Mouse (Mus musculus): ENCODE measurements around the gene Cyfip2. TPM values are rescaled to one million over a fixed set of nuclear protein-coding genes. Genes with fewer than 3 reads are reported as not detected.
"Not testable (repeated sequence)": the region's sequence is repeated elsewhere in the genome, so short reads cannot be mapped to it uniquely, and the experiment has no call there.

Gene Cyfip2
- polyA plus RNA-seq, 1 experiment from 2014 or later, result 4.9 TPM

DNA sequence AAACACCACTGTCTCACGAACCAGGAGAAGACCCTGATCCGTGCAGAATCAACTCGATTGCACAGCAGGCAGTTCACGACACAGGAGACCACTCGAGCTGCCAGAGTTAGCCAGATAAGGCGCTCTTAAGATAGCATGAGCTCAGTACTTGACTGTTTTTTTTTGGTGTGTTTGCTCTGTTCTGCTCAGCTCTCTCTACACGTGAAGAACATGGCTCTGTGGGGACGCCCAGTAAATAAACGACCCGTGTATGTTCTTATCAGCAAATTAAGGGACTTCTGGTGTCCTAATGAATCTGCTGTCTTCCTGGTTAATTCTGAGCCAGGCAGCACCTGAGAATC lies 110.1 kb downstream of the Cyfip2 start:
- ATAC-seq, result no peak
- WGBS (ENCODE audit: insufficient replicate concordance), result 34% methylated on average over 10 of the region's 10 CpGs
- no peak overlapping the region for H3K4me3 ChIP-seq
- H3K4me2 ChIP-seq, result no peak overlapping the region
- H3K9me3 ChIP-seq (replicated peaks), result no peaks in the 10 kb centered on the region
- no peak overlapping the region for H3K9ac ChIP-seq
- H3K27ac ChIP-seq, result no peak overlapping the region
- no peaks in the 10 kb centered on the region for H3K27me3 ChIP-seq (replicated peaks)
- 0 out of 2 replicates have a peak, but pooled peaks cover 4% of the 10 kb centered on the region for H3K4me1 ChIP-seq
- H3K36me3 ChIP-seq, result peaks cover 5% of the 10 kb centered on the region

DNA sequence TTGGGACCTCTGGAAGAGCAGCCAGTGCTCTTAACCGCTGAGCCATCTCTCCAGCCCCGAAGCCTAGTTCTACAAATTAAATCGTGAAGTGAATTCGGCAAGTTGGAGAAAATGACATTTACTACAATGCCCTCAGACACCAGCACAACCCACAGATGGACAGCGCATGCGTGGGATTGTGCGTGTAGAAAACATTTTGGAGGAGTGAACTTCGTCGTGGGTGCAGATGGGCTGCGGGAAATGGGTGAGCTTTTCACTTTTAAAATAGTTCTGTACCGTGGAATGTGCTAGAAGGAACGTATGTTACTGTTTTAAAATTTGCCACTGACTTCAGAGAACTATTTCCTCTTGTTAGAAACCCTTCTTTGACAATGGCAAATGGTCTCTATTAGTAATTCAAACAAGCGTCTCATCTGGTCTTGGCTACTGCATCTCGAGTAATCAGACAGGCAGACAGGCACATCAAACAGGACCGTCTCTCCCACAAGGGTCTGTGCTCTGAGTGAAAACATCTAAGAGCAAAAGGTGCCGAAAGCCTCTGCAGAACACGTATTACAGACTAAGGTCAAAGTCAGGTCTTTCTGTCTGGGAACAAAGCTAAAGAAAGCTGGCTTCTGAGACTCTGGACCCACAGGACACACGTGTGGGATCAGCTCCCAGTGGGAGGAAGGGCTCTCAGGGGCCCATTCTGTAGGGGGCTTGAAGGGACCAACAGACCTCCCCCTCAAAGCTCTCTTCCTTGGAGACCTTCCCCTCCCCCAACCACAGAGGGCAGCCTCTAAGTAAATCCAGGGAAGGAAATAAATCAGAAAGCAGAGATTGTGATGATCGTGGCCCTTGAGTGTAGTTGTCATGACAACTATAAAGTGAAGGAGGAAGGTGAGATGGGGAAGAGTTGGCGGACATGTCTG lies 110.8 kb downstream of the Cyfip2 start:
- Histone ChIP-seq H3K4me3 (no peak overlapping the region), H3K4me2 (no peak overlapping the region), H3K27me3 (replicated peaks) (no peaks in the 10 kb centered on the region), H3K9ac (no peak overlapping the region), H3K9me3 (replicated peaks) (no peaks in the 10 kb centered on the region), H3K36me3 (peaks cover 5% of the 10 kb centered on the region), H3K27ac (no peak overlapping the region), H3K4me1 (0 out of 2 replicates have a peak, but pooled peaks cover 4% of the 10 kb centered on the region)
- no peak for ATAC-seq
- WGBS (ENCODE audit: insufficient replicate concordance), result 58% methylated on average over 20 of the region's 20 CpGs

DNA sequence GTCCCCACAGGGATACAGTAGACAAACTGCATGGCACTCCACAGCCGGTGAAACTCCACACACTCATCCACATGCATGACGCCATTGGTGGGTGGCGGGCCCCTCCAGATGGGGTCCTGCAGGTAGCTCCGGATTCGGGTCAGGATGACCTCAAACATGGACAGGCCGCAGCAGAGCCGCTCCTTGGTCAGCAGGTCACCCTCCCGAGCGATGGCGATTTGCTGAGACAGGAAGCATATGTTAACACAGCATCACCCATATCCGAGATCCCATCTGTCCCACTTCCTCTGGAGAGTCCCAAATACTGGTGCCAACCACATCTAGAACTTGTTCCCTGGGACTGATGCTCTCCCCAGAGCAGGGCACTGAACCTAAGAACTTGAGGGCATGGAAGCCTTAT lies 112.0 kb downstream of the Cyfip2 start:
- H3K4me2 ChIP-seq, result no peak overlapping the region
- 0 out of 2 replicates have a peak, but pooled peaks cover 4% of the 10 kb centered on the region for H3K4me1 ChIP-seq
- H3K36me3 ChIP-seq, result peaks cover 5% of the 10 kb centered on the region
- no peak overlapping the region for H3K4me3 ChIP-seq
- no peak overlapping the region for H3K27ac ChIP-seq
- H3K9me3 ChIP-seq (replicated peaks), result no peaks in the 10 kb centered on the region
- H3K27me3 ChIP-seq (replicated peaks), result no peaks in the 10 kb centered on the region
- 70% methylated on average over 11 of the region's 11 CpGs for WGBS (ENCODE audit: insufficient replicate concordance)
- ATAC-seq, result no peak
- H3K9ac ChIP-seq, result no peak overlapping the region

DNA sequence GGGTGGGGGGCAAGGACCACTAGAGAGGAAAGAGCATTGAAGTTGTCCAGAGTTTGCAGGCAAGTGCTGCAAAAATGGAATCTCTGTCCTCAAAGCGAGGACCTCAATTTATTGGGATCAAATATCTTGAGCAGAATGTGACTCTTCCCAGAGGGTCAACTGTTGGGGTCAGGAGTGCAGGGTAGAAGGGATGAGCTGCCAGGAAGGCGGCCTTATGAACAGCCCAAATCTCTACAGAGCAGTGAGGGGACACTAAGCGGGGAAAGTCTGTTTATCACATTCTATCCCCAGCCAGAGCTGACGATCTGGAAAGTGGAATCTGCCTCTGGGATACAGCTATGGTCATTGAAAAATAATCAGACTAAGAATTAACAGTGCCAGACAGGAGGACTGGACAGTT lies 118.5 kb downstream of the Cyfip2 start:
- WGBS (ENCODE audit: insufficient replicate concordance), result 66% methylated on average over 4 of the region's 4 CpGs
- no peak overlapping the region for H3K4me2 ChIP-seq
- H3K27ac ChIP-seq, result no peak overlapping the region
- H3K36me3 ChIP-seq, result peaks cover 5% of the 10 kb centered on the region; the same call in 1 of the 2 replicates
- H3K9ac ChIP-seq, result no peak overlapping the region
- ATAC-seq, result no peak
- no peaks in the 10 kb centered on the region for H3K9me3 ChIP-seq (replicated peaks)
- H3K27me3 ChIP-seq (replicated peaks), result no peaks in the 10 kb centered on the region
- no peak overlapping the region for H3K4me3 ChIP-seq
- 0 out of 2 replicates have a peak, but pooled peaks cover 4% of the 10 kb centered on the region for H3K4me1 ChIP-seq

- no peaks in the 10 kb centered on the region for H3K4me1 ChIP-seq
- WGBS (ENCODE audit: insufficient replicate concordance), result 59% methylated on average over 2 of the region's 2 CpGs
- no peaks in the 10 kb centered on the region for H3K9me3 ChIP-seq (replicated peaks)
- no peak overlapping the region for H3K4me3 ChIP-seq
- ATAC-seq, result no peak
- H3K36me3 ChIP-seq, result no peaks in the 10 kb centered on the region
- H3K9ac ChIP-seq, result no peak overlapping the region
- H3K4me2 ChIP-seq, result no peak overlapping the region
- H3K27ac ChIP-seq, result no peak overlapping the region
- H3K27me3 ChIP-seq (replicated peaks), result no peaks in the 10 kb centered on the region
Observed at GRCm38 (mm10) chr11:46188283-46188682, 124.4 kb downstream of the Cyfip2 start.

GRCm38 (mm10) chr11:46185486-46185885 lies 127.2 kb downstream of the Cyfip2 start:
- Histone ChIP-seq H3K4me2 (no peak overlapping the region), H3K27me3 (replicated peaks) (no peaks in the 10 kb centered on the region), H3K4me1 (no peaks in the 10 kb centered on the region), H3K9me3 (replicated peaks) (no peaks in the 10 kb centered on the region), H3K9ac (no peak overlapping the region), H3K36me3 (no peaks in the 10 kb centered on the region), H3K27ac (no peak overlapping the region), H3K4me3 (no peak overlapping the region)
- no peak for ATAC-seq
- WGBS (ENCODE audit: insufficient replicate concordance), result 22% methylated on average over 4 of the region's 4 CpGs

GRCm38 (mm10) chr11:46184946-46185345 lies 127.7 kb downstream of the Cyfip2 start:
- no peaks in the 10 kb centered on the region for H3K9me3 ChIP-seq (replicated peaks)
- no peaks in the 10 kb centered on the region for H3K4me1 ChIP-seq
- H3K36me3 ChIP-seq, result no peaks in the 10 kb centered on the region
- no peaks in the 10 kb centered on the region for H3K27me3 ChIP-seq (replicated peaks)
- WGBS (ENCODE audit: insufficient replicate concordance), result 62% methylated on average over 3 of the region's 3 CpGs
- ATAC-seq, result no peak
- no peak overlapping the region for H3K9ac ChIP-seq
- no peak overlapping the region for H3K27ac ChIP-seq
- no peak overlapping the region for H3K4me3 ChIP-seq
- no peak overlapping the region for H3K4me2 ChIP-seq

- ATAC-seq; H3K9me3 ChIP-seq (replicated peaks); H3K4me2 ChIP-seq: not testable (repeated sequence)
Observed at GRCm38 (mm10) chr11:46182031-46182430, 130.6 kb downstream of the Cyfip2 start.

GRCm38 (mm10) chr11:46177246-46178043 lies 135.2 kb downstream of the Cyfip2 start:
- ATAC-seq, result no peak
- no peak overlapping the region for H3K9ac ChIP-seq
- no peak overlapping the region for H3K4me3 ChIP-seq
- WGBS (ENCODE audit: insufficient replicate concordance), result 65% methylated on average over 10 of the region's 10 CpGs
- H3K9me3 ChIP-seq (replicated peaks), result no peaks in the 10 kb centered on the region
- H3K4me2 ChIP-seq, result no peak overlapping the region
- no peaks in the 10 kb centered on the region for H3K27me3 ChIP-seq (replicated peaks)
- no peaks in the 10 kb centered on the region for H3K36me3 ChIP-seq
- H3K4me1 ChIP-seq, result no peaks in the 10 kb centered on the region
- H3K27ac ChIP-seq, result no peak overlapping the region

More at GRCm38 (mm10) chr11:46182031-46182430, 130.6 kb downstream of the Cyfip2 start:
- H3K4me3 ChIP-seq; H3K27ac ChIP-seq; H3K36me3 ChIP-seq; H3K9ac ChIP-seq; H3K27me3 ChIP-seq (replicated peaks); H3K4me1 ChIP-seq: not testable (repeated sequence)
- 76% methylated on average over 1 of the region's 1 CpGs for WGBS (ENCODE audit: insufficient replicate concordance)

- Histone ChIP-seq H3K4me3 (no peak overlapping the region), H3K4me1 (no peaks in the 10 kb centered on the region), H3K27ac (no peak overlapping the region), H3K27me3 (replicated peaks) (no peaks in the 10 kb centered on the region), H3K9me3 (replicated peaks) (no peaks in the 10 kb centered on the region), H3K9ac (no peak overlapping the region), H3K36me3 (no peaks in the 10 kb centered on the region), H3K4me2 (no peak overlapping the region)
- 83% methylated on average over 6 of the region's 6 CpGs for WGBS (ENCODE audit: insufficient replicate concordance)
- ATAC-seq, result no peak
Observed at GRCm38 (mm10) chr11:46176155-46176554, 136.5 kb downstream of the Cyfip2 start.

DNA sequence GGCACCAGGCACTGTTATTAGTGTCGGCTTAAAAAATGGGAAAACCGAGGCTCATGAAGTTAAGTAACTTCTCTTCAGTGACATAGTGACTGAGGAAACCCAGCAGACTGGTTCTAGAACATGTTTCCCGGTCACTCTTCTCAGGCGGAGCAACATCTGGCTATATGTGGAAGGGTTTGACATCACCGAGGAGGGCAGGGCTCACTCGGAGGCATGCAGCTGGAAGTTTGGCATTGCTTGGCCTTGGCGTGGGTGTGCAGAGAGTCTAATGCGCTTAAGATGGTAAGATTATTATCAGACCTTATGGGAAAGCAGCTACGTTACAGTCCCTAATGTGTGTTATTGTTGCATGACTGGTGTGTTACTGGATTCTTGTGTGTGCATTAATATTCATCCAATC lies 140.5 kb downstream of the Cyfip2 start:
- no peak overlapping the region for H3K4me3 ChIP-seq
- peaks cover 19% of the 10 kb centered on the region for H3K27me3 ChIP-seq (replicated peaks)
- no peaks in the 10 kb centered on the region for H3K36me3 ChIP-seq
- 74% methylated on average over 9 of the region's 9 CpGs for WGBS (ENCODE audit: insufficient replicate concordance)
- H3K9ac ChIP-seq, result no peak overlapping the region
- no peak overlapping the region for H3K27ac ChIP-seq
- H3K4me2 ChIP-seq, result no peak overlapping the region
- H3K9me3 ChIP-seq (replicated peaks), result no peaks in the 10 kb centered on the region
- no peaks in the 10 kb centered on the region for H3K4me1 ChIP-seq
- no peak for ATAC-seq

GRCm38 (mm10) chr11:46169908-46170307 lies 142.8 kb downstream of the Cyfip2 start:
- H3K36me3 ChIP-seq, result no peaks in the 10 kb centered on the region
- no peak overlapping the region for H3K9ac ChIP-seq
- ATAC-seq, result no peak
- no peak overlapping the region for H3K4me2 ChIP-seq
- H3K9me3 ChIP-seq (replicated peaks), result no peaks in the 10 kb centered on the region
- no peaks in the 10 kb centered on the region for H3K4me1 ChIP-seq
- H3K4me3 ChIP-seq, result no peak overlapping the region
- WGBS (ENCODE audit: insufficient replicate concordance), result 55% methylated on average over 3 of the region's 3 CpGs
- no peak overlapping the region for H3K27ac ChIP-seq
- peaks cover 42% of the 10 kb centered on the region for H3K27me3 ChIP-seq (replicated peaks)
